Mouse (Mus musculus): ENCODE results near the gene Agpat1.

- no peak for TF ChIP-seq CTCF (IDR thresholded peaks at IDR 0.05; ENCODE audit: low read depth)
- no peak for TF ChIP-seq EP300 (optimal IDR thresholded peaks at IDR 0.05)
Measured at GRCm38 (mm10) chr17:34655160-34655559, 51.1 kb downstream of the Agpat1 start.

Data from stomach, postnatal 0 days (tissue).